Mouse (Mus musculus) cerebellum, postnatal 36 days (tissue): ENCODE measurements around the gene Ccdc18.
A peak's percentile ranks its signal among the peaks of the same experiment; 100 is the strongest.
"Not testable (repeated sequence)": the region's sequence is repeated elsewhere in the genome, so short reads cannot be mapped to it uniquely, and the experiment has no call there.

Source experiments
- DNase-seq, 2 experiments: peaks; one replicate each; pipeline ENCODE4 v3.0.0; 2021 to 2022; ENCODE audit warnings: mixed read lengths in 2 of 2

Gene Ccdc18

DNA sequence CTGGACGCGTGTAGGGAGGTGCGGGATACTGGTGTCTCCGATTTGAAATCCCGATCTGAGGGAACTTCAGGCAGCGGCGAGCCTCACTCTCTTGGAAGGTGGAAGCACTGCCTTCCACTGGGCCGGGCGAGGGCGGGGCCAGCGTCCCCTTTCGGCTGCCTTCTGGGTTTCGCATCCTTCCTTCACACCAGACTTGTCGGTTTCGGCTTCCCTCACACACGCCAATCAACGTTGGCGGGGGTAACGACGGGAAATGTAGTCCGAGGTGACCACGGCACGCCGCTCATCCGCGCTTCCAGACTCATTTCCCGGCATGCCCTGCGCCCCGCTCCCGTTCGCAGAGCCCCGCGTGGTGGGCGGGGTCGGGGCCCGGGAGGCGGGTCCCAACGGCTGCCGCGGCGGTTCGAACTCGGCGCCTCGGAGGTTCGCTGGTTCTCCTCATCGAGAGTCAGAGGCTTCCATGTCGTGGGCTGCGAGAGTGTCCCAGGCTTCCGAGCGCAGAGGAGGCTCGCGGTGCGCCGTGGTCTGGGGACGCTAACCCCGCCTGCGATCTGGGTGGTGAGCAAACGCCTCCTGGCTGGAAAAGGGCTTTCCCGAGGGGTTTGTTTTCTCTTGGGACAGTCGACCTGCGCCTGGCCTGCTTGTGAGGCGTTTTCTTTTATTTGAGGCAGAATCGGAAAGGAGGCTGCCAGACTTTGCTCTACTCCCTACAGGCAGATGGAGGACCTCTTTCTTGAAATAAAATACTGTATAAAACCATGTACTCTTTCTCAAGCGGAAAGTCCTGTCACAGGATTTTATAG lies at the start of gene Ccdc18, which contains the start of gene Tmed5:
Ccdc18 (plus strand) TSS at position 435 of the 803 bp plus-strand sequence.
Tmed5 (minus strand) TSS at position 180 of the 803 bp plus-strand sequence.
- peak; percentile 96 to 97 for DNase-seq

DNA sequence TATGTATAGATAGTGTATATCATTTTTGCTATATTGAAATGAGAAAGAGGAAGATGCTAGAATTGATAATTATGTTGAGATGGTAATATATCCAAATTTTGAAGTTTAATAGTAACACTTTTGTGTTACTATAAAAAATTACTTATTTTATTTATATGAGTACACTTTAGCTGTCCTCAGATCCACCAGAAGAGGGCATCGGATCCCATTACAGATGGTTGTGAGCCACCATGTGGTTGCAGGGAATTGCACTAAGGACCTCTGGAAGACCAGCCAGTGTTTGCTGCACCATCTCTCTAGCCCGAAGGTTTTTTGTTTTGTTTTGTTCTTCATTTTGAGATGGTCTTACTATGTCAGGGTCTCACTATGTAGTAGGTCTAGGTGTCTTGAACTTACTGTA lies 47.2 kb upstream of the Ccdc18 start:
- no peak for DNase-seq

DNA sequence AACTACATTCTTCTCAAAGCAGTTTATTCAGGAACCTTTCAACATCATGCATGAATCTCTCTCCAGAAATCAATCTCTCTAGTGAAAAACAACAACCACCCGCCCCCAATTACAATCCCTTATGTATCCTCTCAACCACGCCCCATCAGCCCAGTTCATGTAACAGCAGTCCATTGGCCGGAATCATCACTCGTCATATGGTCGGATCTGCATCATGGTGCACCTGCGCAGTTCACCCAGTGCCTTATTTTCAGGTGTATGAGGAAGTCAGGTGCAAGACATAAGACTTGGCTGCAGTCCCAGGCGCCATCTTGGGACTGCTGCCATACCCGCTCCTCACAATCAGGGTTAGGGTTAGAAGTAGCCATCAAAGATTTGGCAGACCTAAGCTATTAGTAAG lies 39.9 kb upstream of the Ccdc18 start:
- DNase-seq = not testable (repeated sequence)

DNA sequence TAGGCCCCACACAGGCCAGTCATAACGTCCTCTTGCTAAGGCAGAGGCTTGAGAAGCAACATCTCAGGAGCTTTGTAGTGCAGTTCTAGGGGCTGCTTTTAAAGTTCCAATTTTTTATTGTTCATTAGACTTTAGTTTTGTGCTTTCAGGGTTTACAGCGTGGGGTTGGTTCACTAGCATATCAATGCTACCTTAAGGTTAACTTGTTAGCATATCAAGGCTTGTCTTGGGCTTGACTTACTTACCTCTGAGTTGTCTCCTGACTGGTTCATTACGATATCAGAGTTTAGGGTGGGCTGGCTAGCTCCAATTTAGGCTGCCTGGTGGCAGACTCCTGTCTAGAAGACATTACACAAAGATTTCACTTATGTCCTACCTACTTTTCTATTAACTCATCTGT lies 35.0 kb upstream of the Ccdc18 start:
- DNase-seq = no peak

DNA sequence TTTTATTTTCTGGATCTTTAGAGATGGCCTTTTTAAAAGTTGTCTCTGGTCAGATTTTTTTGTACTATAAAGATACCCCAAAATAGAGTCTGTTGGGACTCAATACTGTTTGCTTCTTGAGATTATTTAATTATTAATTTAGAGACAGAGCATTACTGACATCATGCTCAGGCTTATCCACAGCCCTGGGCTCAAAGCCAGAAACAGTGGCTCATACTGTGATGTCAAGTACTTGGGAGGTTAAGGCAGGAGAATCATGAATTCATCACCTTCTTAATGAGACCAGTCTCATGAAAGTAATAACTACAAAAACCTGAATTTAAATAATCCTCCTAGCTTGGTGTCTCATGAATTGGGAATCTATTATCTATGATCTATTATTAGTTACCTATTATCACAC lies 32.5 kb upstream of the Ccdc18 start:
- DNase-seq = peak in 1 of 2 experiments; percentile 5

DNA sequence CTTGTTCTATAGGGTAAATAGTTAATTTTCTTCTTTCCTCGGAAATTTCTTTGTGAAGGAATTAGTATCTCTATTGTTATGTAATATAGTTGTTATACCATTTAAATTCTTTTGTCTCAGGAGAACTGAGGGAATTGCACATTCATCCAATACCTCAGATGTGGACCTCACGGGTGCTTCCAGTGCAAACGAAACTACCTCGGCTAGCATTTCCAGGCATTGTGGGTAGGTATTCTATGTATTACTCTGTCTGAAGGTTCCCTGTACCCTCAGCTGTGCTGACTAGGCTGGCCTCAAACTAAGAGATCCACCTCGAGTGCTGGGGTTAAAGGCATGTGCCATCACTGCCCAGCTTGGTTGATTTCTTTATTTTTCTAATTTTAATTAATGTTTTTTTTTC lies 28.4 kb upstream of the Ccdc18 start:
- DNase-seq = no peak

DNA sequence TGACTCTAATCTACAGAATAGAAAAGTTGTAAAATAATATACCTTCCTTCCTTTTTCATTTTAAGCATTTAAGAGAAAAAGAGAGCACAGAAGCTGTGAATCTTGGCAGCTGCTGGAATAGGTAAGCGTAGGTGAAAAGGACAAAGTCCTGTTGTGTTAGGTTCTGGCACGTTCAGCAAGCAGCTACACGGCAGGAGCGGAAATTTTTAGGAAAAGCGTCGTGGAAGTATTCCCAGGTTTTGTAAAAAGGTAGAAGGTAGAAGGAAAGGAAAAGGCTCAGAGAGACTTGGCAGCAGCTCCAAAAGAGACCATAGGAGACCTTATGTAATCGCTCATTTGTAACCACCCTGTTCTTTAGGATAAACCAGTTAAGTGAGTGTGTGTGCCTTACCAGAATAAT lies 23.3 kb upstream of the Ccdc18 start:
- DNase-seq = no peak

DNA sequence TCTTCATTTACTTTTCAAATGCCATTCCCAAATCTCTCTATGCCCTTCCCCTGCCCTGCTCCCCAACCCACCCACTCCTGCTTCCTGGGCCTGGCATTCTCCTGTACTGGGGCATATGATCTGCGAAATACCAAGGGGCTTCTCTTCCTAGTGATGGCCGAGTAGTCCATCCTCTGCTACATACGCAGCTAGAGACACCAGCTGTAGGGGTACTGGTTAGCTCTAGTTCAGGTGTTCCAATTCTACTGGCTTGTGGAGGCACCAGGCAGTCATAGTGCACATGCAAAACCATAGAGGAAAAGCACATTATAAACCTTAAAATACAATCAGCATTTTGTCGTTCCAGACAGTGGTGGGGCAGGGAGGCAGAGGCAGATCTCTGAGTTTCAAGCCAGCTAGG lies 15.0 kb upstream of the Ccdc18 start:
- DNase-seq = no peak

DNA sequence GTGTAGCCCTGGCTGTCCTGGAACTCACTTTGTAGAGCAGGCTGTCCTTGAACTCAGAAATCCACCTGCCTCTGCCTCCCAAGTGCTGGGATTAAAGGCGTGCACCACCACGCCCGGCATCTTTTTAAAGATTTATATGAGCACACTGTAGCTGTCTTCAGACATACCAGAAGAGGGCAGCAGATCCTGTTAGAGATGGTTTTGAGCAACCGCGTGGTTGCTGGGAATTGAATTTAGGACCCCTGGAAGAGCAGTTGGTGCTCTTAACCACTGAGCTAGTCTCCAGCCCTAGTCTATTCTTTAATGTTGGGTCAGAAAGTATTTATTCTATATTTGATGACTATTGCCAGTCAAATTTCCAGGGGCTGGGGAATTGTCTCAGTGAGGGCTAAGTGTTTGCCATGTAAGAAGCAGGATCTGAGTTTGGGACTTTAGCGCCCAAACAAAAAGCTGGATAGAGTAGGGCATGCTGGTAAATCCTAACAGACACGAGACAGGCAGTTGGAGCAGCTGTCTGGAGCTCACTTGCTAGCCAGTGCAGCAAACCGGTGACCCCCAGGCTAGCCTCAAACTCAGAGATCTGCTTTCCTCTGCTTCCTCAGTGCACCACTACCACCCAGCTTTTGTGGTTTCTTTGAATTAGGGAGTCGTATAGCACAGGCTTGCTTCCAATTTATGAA lies 12.3 kb upstream of the Ccdc18 start:
- no peak for DNase-seq

DNA sequence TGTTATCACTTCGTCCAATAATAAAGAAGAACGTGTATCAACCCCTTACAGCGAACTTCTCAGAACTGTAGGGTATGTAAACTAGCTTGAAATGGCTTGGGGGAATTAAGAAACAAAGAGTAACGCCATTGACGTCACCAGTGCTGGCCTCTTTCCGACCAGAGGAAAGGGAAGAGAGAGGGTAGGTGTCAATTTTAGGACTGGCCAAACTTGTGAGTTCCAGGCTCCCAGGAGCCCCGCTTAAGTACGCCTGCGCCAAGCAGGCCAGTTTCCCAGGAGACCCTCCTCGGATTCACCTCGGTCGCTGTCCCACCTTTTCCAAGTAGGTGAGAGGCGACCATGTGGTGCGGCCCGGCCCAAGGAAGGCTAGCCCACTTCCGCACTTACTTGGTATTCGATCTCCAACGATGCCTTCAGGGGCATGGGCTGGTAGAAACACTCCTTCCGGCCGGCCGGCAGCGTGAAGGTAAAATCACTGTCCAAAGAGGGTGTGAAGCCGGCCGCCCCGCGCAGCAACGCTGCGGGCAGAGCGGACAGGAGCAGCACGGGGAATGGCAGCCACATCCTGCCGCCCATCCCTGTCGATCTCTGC lies 730 bp upstream of the Ccdc18 start:
- DNase-seq = no peak

DNA sequence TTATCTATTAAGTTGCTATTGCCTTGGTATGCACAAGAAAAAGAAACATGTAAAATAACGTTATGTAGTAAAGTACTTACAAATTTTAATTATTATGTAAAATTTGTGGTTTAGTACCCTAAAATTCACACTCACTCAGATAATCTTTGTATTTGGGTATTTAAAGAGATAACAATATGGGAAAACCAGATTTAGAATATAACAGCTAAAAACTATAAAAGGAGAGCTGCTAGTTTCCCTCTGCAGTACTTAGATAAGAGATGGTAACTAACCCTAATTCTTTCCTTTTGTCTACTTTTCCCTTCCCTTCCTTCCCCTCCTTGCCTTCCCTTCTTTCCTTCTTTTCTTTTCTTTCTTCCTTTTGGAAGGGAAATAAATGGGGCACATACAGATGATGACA lies 19.9 kb downstream of the Ccdc18 start:
- no peak for DNase-seq

DNA sequence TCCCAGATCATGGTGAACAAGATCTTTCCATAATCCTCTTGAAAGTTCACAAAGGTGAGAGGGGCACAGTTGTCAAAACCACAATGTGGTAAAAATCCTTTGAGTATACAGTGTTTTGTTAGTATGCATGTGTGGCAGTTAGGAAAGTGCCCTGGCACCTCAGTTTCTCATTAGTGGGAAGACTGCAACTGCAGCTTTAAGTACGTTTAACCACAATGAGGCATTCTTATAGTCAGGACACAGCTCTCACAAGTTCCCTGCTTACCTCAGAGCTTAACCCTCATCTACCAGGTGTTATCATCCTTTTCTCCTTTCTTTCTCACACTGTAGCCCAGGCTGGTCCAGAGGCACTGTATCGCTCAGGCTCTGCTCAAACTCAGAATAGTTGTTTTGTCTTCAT lies 28.1 kb downstream of the Ccdc18 start:
- DNase-seq = no peak

DNA sequence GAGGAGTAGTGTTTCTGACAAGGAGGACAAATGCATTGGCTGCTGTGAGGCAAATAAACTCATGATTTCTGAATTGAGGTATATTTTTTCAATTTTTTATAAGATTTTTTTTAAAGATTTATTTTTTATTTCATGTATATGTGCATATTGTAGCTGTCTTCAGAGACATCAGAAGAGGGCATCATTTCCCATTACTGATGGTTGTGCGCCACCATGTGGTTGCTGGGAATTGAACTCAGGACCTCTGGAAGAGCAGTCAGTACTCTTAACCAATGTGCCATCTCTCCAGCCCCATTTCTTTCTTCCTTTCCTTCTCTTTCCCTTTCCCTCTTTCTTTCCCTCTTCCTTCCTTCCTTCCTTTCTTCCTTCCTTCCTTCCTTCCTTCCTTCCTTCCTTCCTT lies 31.0 kb downstream of the Ccdc18 start:
- DNase-seq = peak; percentile 45 to 47

DNA sequence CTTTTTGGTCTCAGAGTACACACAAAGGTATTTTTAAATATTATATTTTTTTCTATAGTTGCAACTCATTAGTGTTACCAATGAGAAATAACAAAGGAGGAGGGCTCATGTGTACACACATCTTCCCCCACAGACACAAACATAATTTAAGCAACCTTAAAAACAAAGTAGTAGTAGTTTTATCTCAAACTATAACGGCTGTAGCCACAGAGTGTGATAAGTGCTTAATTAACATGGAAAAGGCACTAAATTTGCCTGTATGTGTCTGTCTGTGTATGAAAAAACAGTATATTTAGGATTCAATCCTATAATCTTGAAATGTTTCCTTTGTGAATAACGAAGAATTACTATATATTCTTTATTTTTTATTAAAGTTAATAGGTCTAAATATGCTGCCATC lies 51.4 kb downstream of the Ccdc18 start:
- no peak for DNase-seq

DNA sequence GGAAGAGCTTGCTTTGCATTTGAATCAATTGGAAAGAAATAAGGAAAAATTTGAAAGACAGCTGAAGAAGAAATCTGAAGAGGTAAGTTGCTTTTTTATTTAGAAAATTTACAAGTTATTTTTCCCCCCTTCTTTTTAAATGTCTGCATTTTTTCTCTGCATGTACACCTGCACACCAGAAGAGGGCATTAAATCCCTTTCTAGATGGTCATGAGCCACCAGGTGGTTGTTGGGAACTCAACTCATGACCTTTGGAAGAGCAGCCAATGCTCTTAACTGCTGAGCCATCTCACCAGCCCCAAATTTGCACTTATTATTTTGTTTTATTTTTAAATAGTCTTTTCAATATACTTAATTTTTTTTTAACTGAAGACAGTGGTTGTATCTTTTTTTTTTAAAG lies 56.3 kb downstream of the Ccdc18 start:
- DNase-seq = no peak

DNA sequence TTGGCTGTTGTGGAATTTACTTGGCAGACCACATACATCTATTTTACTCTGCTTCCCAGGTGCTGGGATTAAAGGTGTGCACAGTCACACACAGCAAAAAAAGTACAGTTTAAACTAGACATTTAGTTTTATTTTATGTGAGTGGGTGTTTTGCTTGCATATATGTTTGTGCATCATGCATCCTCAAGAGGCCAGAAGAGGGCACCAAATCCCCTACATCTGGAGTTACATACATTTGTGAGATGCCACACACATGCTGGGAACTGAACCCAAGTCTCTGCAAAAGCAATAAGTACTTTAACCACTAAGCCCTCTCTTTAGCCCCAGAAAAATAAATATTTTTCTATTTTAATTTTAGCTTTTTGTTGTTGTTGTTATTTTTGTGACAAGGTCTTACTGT lies 73.3 kb downstream of the Ccdc18 start:
- no peak for DNase-seq

DNA sequence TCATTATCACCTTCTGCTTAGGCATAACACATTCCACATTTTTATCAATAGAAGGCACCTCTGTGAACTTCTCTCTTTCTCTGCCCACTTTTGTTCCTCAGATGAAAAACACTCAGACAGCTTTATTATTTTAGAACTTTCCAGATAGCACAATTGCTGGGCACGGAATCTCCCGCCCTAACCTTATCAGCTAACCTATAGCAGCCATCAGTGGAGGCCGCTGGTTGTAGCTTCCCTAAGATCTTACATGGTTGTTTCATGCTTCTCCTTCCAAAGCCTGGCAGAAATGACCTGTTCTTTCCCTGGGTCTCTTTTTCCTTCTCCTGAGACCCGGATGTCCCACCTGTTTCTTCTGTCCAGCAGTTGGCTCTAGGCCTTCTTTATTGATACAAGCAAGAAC lies 78.8 kb downstream of the Ccdc18 start:
- DNase-seq = no peak

DNA sequence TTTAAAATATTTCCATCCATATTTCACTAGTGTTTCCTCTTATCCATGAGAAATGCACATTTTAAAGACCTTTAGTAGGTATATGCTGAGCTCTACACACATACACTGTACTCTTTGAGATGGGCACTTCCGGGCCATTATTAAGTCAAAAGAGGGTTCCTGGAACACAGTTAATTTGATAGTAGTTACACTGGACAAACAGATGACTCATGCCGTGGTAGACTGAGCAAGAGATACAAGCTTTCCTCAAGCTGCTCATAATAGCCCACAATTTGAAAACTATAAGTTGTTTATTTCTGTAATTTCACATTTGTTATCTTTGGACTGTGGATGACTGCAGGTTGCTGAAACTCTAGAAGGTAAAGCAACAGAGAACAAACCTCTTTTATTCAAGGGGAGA lies 82.3 kb downstream of the Ccdc18 start:
- DNase-seq = no peak

DNA sequence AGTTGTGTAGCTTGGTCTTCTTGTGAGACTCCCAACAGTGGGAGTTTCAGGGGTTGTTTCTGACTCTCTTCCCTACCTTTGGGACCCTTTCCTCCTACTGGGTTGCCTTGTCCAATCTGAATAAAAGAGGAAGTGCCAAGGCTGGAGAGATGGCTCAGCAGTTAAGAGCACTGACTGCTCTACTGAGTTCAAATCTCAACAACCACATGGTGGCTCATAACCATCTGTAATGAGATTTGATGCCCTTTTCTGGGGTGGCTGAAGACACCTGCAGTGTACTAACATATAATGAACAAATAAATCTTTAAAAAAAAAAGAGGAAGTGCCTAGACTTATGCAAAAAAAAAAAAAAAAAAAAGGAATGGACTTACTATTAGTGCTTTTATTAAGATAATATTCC lies 91.4 kb downstream of the Ccdc18 start:
- no peak for DNase-seq

DNA sequence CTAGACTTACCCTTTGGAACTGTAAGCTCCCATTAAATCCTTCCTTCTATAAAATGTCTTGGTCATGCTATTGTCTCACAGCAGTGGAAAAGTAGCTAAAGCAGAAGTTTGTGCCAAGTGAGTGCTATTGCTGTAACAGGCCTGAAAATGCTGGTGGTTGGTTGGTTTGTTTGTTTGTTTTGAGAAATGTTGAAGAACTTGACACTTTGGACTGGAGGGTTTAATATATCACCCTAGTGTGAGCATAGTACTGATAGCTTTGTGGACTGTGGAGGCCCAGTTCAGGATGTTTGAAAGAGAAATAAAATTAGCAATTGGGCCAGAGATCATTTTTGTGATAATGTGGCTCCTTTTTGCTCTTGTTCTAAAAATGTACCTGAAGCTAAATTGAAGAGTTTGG lies 93.5 kb downstream of the Ccdc18 start:
- no peak for DNase-seq

DNA sequence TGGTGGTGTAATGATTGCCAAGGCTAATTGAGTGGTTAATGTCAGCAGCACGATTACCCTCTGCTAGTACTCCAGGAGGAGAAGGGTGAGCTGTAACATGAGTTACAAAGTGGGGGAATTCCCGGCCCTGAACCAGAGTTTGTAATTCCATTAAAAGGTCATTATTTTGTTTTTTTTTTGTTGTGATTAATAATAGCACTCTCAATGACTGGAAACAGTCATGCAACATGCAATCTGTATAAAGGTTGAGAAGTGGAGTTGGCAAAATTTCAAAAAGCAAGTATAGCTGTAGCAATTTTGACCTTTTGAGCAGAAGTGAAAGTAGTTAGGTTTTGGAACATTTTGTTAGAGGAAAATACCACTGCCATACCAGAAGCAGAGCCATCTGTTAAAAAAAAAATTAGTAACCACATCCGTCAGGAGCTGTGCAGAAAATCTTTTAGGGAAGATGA lies 113.7 kb downstream of the Ccdc18 start:
- no peak for DNase-seq

DNA sequence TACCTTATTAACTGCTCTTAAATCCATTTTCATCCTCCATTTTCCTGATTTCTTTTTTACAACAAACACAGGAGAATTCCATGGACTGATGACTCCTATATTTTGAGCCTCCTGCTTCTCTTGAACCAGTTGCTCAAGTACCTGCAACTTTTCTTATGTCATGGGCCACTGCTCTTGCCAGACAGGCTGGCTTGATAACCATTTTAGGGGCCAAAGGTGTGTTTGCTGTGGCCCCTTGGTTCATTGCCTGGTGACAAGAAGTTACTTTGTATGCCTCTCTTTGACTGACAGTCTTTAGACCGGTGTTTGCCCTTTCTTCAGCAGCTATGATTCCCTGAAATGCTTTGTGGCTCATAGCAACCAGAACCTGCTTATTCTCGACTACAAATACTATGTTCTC lies 117.4 kb downstream of the Ccdc18 start:
- DNase-seq = no peak

DNA sequence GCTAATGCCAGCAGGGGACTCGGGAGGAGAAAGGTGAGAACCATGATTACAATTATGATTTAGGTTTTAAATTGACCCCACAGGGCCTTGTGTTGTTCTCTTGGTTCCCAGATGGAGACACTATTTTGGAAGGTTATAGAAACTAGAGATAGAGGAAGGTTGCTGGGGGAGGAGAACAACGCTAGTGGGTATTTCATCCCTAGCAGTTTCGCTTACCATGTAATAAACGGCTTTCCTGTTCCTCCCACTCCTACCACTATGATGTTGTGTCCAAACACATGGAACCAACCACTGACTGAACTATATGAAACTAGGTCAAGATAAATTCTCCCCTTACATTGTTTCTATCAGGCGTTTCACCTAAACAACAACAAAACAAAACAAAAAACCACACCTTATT lies 122.6 kb downstream of the Ccdc18 start:
- DNase-seq = no peak

DNA sequence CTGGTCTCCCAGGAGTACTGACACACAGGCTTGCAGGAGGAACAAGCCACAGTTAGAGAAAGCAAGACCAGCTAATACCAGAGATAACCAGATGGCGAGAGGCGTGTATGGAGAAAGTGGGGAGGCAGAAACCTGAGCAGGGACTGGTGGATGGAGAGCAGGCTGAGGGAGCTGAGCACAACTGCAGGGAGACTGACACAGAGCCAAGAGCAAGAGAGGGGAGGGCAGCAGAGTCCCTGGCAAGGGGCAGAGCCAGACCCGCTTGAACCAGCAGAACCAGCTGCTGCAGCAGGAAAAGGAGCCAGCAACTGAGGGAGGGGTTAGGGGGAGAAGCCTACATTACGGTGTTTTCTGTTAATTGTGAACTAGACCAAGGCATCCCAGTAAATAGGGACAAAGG lies 130.0 kb downstream of the Ccdc18 start:
- DNase-seq = peak; percentile 20 to 24
